Mouse (Mus musculus): ENCODE measurements at regions not wholly inside any gene's neighbourhood (a gene's known extent, or its start where the extent isn't known, plus 50 kb on each side); places are given as distances from the start of the nearest gene placed in this dataset.

DNA sequence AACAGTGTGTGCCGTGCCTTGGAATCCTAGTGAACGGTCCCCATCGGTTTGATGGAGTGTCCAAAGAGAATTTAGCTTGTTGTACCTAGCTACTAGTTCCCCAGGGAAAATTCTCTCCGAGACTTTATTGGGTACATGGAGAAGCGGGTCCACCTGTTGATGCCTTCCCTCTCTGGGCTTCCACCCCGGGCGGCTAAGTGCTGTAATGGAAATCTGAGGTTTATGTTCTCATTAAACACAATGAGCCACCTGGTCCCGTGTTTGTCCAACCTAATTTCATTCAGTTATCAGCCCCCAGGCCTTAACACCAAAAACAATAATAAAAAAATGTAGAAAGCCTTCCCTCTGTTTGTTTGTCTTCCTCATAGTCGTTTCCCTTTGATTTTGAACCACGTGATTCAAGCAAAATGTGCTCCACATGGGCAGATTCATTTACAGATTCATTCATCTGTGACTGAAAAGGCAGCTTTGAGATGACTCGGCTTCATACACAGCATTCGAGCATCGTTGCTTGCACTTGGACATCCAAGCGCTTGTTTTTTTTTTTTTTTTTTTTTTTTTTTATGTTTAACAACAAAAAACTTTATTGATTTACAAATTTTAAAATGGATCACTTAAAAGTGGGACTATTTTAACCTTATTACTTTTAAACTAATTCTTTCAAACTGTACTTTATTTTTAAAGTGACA is 84.5 kb upstream of the Smim23 start:
- DNase-seq (ENCODE audit: low read depth, low spot score), result no peak

DNA sequence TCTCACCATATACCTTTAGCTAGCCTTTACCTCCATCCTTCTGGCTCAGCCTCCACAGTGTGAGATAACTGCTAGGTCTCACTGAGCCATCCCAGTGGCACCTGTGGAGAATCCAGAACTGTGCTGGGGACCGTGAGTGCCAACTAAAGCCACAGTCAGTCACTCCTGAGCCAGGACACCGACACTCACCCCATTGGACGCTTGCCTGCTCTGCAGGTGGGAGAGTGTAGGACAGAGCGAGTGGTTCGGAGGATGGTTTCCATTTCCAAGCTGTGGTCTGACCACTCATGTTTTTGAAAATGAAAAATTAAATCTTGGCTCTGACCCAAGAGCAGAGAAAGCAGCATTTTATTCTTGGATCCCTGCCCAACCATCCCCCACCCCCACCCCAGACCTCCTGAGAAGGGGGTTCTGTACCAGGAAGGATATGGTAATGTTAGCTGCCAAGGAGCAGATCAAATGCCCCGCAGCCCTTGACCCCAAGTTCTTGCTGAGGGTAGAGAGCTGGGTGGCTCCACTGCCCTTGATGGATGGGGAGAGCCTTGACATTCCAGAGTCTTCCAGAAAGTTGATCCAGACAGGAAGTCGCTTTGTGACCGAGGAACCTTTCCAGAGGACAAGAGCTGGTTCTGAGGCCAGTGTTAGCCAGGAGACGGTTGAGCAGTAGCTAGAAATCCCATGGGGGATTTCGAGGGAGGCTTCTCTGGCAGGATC is 83.3 kb upstream of the Smim23 start:
- no peak for DNase-seq (ENCODE audit: low read depth, low spot score)

DNA sequence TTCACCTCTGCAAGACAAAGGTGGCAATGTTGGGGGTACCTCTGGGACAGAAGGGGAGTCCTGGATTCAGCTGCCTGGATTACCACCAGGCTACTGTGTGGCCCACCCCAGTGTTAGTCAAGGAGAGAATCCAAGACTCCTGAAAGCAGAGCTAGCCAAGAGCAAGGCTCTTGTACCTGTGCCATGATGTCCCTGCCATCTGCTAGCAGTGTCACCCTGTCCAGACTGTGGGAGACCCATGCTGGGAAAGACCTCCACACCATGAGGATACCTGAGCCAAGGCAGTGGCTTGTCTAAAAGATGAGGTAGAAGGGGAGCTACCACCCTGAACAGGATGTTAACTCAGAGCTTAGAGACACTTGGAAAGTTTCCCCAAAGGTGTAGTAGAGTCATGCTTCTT is 79.6 kb upstream of the Smim23 start:
- DNase-seq (ENCODE audit: low read depth, low spot score), result no peak

DNA sequence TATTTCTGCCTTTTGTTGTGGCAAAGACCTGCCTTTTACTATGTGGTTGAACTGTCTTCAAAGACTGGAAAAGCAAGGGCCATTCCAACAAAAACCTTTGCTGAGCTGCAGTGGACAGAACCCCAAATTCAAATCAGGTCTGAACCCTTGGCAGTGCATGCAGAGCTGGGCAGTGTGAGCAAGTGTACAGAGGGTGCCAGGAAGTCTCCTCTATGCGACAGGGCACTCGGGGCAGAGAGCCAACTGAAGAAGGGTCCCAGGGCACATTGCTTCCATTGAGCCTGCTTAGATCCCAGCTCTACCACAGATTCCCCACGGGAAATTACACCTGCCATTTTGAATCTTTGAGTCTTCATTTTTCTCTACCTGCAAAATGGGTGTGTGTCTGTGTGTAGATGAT is 79.0 kb upstream of the Smim23 start:
- no peak for DNase-seq (ENCODE audit: low read depth, low spot score)

DNA sequence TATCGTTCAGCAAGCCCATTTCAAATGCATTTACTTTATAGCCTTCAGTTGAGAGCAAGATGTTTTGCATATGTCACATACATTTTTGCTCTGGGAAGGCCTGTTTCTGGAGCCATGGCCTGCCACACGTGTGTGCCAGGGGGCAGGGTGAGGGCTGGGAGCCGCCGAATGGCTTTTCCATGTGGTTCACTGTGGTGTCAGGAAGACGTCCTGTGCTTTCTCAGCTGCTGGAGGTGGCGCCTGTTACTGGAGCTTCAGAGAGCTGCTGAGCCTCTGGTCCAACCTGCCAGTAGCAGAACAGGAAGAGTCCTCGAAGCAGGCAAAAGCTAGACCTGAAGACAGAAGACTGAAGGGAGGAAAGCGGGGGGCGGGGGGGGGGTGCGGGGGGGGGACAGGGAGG is 78.5 kb upstream of the Smim23 start:
- DNase-seq (ENCODE audit: low read depth, low spot score), result no peak

DNA sequence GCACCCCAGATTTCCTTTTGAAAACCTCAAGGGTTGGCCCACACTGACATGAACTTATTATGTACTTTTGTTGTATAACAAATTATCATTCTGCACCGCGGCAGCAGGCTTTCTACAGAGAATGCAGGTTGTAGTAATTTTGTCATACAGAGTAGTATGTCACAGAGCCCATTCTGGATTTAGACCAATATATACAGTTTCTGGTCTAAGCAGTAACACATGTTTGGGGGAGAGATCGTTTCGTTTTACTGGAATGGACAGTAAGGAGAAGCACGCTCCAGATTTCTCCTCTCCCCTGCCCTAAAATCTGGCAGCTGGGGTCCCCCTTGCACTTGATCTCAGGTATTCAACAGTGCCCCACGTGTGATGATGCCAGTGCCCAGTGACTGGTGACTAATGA is 76.0 kb upstream of the Smim23 start:
- no peak for DNase-seq (ENCODE audit: low read depth, low spot score)

DNA sequence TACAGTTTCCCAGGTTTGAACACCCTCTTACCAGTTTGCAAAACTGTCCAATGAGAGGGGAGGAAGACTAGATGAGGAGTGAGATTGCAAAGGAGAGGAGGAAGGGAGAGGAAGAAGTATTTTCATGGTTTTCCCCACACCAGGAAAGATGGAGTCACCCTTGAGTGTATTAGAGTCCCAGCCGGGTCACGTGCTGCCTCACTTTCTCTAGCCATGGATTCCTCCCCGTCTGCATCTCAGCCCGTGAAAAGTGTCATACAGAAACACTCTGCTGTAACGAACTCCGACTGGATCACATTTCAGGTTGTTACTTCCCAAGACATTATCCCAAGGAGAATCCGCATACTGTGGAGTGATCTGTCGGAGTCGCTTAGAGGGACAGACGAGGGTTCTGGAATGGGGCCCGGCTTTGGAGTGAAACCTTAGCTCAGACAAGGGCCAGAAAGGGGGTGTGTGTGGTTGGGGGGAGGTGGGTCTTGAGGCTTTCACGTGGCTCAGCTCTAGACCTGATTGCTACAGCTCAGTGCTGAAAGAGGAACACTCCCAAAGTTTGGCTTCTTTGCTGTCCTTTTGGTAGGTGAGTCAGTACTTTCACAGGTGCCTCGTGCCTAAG is 75.3 kb upstream of the Smim23 start:
- no peak for DNase-seq (ENCODE audit: low read depth, low spot score)

DNA sequence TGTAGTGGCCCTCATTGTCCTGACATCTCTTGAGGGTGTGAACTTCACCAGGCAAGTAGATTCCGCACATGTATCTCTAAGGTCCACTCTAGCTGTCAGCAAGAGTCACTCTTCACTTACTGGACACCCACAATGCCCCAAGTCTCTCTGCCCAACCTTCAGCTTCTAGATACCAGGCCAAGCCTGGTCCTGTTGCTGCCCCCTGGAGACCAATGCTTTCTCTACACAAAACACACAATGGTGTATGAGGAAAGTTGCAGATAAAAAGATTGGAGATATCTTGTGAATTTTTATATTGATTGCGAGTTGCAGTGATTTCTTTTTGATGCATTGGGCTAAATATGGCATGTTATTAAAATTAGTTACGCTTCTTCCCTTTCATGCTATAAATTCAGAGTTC is 71.0 kb upstream of the Smim23 start:
- DNase-seq (ENCODE audit: low read depth, low spot score), result no peak

DNA sequence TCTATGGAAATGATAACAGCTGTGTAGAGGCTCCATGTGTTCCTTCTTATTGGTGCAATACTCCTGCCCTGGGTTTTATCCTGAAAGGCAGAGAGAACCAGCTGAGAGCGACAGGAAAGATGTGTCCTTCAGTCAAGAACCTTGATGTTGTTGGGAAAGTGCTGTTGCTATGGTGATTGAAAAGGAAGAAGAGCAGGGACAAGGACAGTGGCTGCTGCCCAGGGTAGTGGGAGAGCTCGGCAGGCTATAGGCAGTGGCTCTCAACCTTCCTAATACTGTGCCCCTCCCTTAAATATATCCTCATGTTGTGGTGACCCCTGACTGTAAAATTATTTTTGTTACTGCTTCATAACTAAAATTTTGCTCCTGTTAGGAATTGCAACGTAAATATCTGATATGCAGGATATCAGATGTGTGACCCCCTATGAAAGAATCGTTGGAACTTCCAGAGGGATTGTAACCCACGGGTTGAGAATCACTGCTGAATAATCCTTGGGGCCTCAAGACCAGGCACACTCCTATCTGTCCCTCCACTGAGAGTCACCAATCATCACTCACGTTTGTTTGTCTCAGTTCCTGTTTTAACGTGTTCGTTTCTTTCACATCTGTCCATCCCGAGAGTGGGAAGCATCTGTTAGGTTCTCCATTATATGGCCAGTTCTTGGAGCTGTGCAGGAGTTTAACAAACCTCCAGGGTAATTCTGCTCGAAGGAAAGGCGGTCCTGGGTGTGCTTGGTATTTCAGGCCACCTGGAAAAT is 68.9 kb upstream of the Smim23 start:
- DNase-seq (ENCODE audit: low read depth, low spot score), result no peak

DNA sequence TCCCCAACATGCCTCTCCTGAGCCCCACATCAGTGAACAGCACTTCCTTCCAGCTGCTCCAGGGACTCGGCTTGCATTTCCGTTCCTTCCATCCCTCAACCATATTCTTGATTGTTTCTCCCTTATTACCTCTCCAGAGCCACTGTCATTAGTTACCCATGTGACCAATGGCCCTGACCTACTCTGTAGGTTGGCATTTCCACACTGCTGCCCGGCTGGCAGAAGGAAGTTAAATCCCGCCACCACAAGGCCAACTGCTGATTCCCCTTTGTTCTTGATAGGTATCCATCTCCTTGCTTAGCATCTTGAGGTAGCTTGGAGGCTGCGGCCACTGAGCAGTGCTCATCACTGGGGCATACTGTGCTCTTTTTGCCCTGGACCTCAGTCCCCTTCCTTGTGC is 68.1 kb upstream of the Smim23 start:
- DNase-seq (ENCODE audit: low read depth, low spot score), result no peak

DNA sequence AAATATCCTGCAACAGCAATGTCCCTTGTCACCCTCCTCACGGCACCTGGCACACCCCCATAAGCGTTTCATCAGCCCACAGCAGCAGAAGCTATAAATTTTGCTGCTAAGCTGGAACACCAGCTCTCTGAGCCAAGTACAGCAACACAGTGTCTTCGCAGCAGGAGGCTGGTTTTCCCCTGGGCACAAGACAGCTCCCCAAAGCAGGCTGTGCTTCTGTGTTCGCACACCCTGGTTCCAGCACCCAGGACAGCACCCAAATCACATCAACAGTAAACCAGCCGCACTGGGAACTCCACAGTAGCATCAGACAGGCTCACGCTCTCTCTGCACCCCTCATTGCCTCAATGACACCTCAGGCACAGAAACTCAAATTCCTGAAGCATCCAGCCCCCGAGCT is 64.8 kb upstream of the Smim23 start:
- DNase-seq (ENCODE audit: low read depth, low spot score), result peak; percentile 32

DNA sequence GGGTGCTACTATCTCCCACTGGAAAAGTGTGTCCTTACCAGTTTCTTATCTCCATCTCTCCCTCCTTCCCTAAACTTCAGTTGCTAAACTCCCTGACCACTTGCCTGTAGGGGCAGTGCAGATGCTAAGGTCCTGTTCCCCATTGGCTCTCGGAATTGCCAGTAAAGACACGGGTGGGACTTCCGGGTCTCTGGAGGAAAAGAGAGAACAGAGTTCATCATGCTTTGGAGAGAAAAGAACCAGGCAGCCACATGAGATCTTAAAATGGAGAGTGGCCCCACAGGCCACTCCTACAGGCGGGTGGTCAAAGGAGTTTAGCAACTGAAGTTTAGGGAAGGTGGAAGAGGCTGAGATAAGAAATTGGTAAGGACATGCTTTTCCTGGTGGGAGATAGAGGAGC is 60.3 kb upstream of the Smim23 start:
- peak; percentile 24 for DNase-seq (ENCODE audit: low read depth, low spot score)

DNA sequence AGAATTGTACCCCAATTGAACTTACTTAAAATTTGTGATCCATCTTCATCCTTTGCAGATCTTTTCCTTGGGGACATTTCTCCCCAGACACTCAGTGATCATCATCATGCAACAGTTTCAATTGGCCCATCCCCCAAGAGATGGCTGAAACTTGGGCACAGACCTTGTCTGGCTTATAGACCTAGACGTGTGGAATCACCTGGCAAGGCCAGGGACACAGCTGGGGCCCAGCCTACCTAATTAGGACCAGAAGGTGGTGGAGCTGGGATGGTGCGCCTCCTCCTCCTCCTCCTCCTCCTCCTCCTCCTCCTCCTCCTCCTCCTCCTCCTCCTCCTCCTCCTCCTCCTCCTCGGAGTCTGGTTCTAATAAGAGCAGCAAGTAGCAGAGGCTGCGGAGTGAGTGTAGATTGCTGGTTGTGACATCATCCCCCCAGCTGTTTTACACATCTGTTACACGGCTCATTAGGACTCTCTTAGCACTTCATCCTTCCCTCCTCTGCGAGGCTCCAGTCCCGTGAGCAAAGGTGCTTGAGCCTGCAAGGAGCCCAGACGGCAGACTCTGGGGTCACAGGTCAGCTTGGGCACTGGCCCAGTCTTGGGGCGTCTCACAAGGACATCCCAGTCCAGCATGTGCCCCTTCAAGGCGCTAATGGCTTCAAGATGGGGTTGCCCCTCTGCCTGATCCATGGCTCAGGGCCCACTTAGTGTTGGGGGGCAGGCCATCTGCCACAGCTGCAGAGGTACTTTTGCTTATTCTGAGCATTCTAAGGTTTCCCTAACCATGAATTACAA is 58.9 kb upstream of the Smim23 start:
- DNase-seq (ENCODE audit: low read depth, low spot score), result no peak

DNA sequence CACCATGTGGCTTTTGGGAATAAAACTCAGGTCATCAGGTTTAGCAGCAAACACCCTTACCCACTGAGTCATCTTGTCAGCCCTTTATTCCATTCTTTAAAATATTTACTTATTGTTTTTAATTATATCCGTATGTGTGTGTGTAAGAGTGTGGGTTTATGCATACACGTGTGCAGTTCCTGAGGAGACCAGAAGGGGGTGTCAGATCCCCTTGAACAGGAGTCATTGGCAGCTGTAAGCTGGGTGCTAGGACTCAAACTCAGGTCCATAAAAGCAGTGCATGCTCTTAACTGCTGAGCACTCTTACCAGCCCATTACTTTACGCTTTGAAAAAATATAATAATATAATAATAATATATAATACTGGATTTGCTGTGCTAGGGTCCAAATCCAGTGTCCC is 54.6 kb upstream of the Smim23 start:
- no peak for DNase-seq (ENCODE audit: low read depth, low spot score)
